Mouse (Mus musculus) C2C12 (cell line): ENCODE results near the gene Pou6f1.

Source experiments
- CTCF ChIP-seq: IDR thresholded peaks from one replicate; pipeline ENCODE4 v1.5.1; 2011; ENCODE audit not compliant: control insufficient read depth, insufficient read depth, insufficient read length
- FOSL1 ChIP-seq: IDR thresholded peaks from one replicate; pipeline ENCODE4 v1.8.0; 2011; ENCODE audit warnings: mild to moderate bottlenecking, low read length; ENCODE audit not compliant: poor library complexity, insufficient read depth, severe bottlenecking
- MAX ChIP-seq: IDR thresholded peaks from one replicate; pipeline ENCODE4 v1.6.1; 2011; ENCODE audit warnings: mild to moderate bottlenecking, control low read depth
- USF1 ChIP-seq: IDR thresholded peaks from one replicate; pipeline ENCODE4 v1.6.1; 2011; ENCODE audit warnings: low read depth, mild to moderate bottlenecking, control low read depth, moderate library complexity

DNA sequence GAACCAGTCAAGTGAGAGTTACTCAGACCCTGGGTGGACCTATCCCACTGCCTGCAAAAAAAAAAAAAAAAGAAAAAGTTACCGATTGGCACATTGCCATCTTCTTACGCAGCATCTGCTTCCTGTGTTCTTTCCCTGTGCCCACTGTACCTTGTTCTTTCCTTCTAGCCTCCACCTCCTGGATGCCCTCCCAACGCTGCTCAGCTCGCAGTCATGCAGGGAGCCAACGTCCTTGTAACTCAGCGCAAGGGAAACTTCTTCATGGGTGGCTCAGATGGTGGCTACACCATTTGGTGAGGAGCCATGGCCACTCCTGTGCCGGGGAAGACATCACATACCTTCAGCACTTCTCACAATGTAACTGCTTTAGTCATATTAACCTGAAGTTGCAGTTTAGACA is 19.4 kb upstream of the Pou6f1 start:
- TF ChIP-seq CTCF (no peak), FOSL1 (no peak), MAX (no peak), USF1 (no peak)
